ENCODE assay signal across 21 mouse cellular contexts in the genomic region with DNA sequence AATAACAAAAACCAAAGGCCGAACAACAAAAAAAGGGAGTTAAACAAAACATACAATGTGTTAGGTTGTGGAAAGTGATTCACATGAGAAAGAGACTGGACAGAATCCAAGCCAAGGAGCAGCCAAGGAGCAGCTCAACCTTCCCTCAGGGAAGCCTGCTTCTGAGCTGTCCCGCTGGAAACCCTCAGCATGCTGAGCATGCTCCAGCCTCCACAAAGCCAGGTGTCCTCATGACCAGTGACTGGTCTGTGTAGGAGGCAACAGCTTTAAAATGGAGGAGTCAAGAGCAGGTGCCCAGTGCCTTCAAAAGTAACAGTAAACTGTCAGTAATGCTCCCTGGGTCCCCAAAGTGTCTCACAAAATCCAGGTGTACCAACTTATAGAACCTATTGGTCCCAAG. TPM values are rescaled to one million over a fixed set of nuclear protein-coding genes. Genes with fewer than 3 reads are reported as not detected.
A peak's percentile ranks its signal among the peaks of the same experiment; 100 is the strongest.
DNase-seq lines count a peak whose midpoint lies in the region; TF ChIP-seq lines count a peak whose summit lies in the region.
"Had no signal": no experiment of that assay in that cellular context is flagged by ENCODE, and none has a peak within 500 bp of the region (broad histone marks: within the 10 kb centered on the region; RNA-seq: fewer than 3 reads in every experiment).

No protein-coding gene starts in this region.

- TF ChIP-seq CTCF in gastrocnemius, adult 2 months (IDR thresholded peaks at IDR 0.05) = no peak
- no peak for TF ChIP-seq CTCF in cerebellum, adult 2 months (IDR thresholded peaks at IDR 0.05; ENCODE audit: borderline replicate concordance, insufficient read depth, low read depth, low read length)

- H3K4me1 ChIP-seq in cerebellum, adult 2 months (ENCODE audit: control insufficient read depth, insufficient read depth, low read length) = no peaks in the 10 kb centered on the region
- H3K4me1 ChIP-seq: heart, embryonic 10.5 days; hindbrain, embryonic 12.5 days had no signal

- no peaks in the 10 kb centered on the region for H3K27me3 ChIP-seq in cerebellum, adult 2 months (ENCODE audit: control insufficient read depth, insufficient read depth, low read length)
- H3K27me3 ChIP-seq: embryonic facial prominence, embryonic 13.5 days; forebrain, embryonic 12.5 days; hindbrain, embryonic 12.5 days had no signal

- TF ChIP-seq POLR2A in cerebellum, adult 2 months (IDR thresholded peaks at IDR 0.05; ENCODE audit: borderline replicate concordance, insufficient read depth, low read length) = no peak

- DNase-seq in heart, adult 11 months = peak; percentile 91
- DNase-seq in heart, adult 9 months (ENCODE audit: low spot score in 2 of 2) = no peak
- DNase-seq in ovary, postnatal 36 days (ENCODE audit: low spot score) = peak; percentile 15
- DNase-seq in ovary, postnatal 14 days (ENCODE audit: low spot score) = no peak
- peak; percentile 77 for DNase-seq in gonadal fat pad, adult 2 months (ENCODE audit: low read depth)
- DNase-seq in gastrocnemius, adult 2 months = no peak
- no peak for DNase-seq in cerebellum, adult 2 months
- DNase-seq: adrenal gland, adult 2 months; cerebellum, adult 11-12 months; cerebellum, adult 9-11 months; cerebellum, postnatal 36 days; gastrocnemius, postnatal 14 days; heart, postnatal 10 days; heart, postnatal 4 days had no signal

- H3K4me3 ChIP-seq in gastrocnemius, adult 2 months = no peak overlapping the region
- no peak overlapping the region for H3K4me3 ChIP-seq in cerebellum, adult 2 months (replicated peaks; ENCODE audit: insufficient read depth, low read depth, low read length)
- H3K4me3 ChIP-seq: embryonic facial prominence, embryonic 13.5 days; forebrain, embryonic 12.5 days; heart, embryonic 10.5 days; hindbrain, embryonic 12.5 days had no signal

- no peak overlapping the region for H3K27ac ChIP-seq in gastrocnemius, adult 2 months
- no peak overlapping the region for H3K27ac ChIP-seq in cerebellum, adult 2 months (ENCODE audit: insufficient read depth, low read length)
- H3K27ac ChIP-seq: embryonic facial prominence, embryonic 13.5 days; forebrain, embryonic 12.5 days; heart, embryonic 10.5 days; hindbrain, embryonic 12.5 days; hindbrain, postnatal 0 days had no signal

- intact Hi-C loops in gastrocnemius, adult 2 months (cut with DNase I) = no loop called here

- WGBS in cerebellum, adult 2 months = 79% methylated on average over 2 of the region's 2 CpGs

RNA-seq across cellular contexts. Expression of gene Arhgap42, which starts 28.4 kb away (rescaled TPM):
- 3.5 and 6.1 TPM in 2 replicates for polyA plus RNA-seq in gonadal fat pad, adult 2 months (2012; rRNA removed)
- 1 to 10 TPM; 4.4 to 7.9 TPM for total RNA-seq in gastrocnemius, adult 2 months (2021)
- 3.8 and 4.0 TPM in 2 replicates for polyA plus RNA-seq in cerebellum, adult 2 months (2012; rRNA removed)
- total RNA-seq: granulocyte monocyte progenitor cell, adult 5-6 weeks had no signal
- polyA plus RNA-seq: G1E had no signal

Comparison
In these comparisons a context has a peak if more than half of its experiments do, and no peak if none do; other contexts are left out.
1. DNase-seq: peak in heart, adult 11 months (single experiment), ovary, postnatal 36 days (single experiment) and gonadal fat pad, adult 2 months (single experiment); none in heart, adult 9 months (0 of 2), ovary, postnatal 14 days (single experiment), gastrocnemius, adult 2 months (single experiment) and cerebellum, adult 2 months (0 of 2).